Mouse (Mus musculus) liver, adult 2 months (tissue): Measurements from ENCODE around the gene Slamf9. TPM values are rescaled to one million over a fixed set of nuclear protein-coding genes. Genes with fewer than 3 reads are reported as not detected.

ENCODE experiments used
- DNase-seq: peaks from one replicate; pipeline ENCODE4 v3.0.0-alpha.2; 2011; ENCODE audit warnings: low read depth, low spot score; ENCODE audit errors: extremely low read depth
- H3K27ac ChIP-seq: fragments of 200-500 bp; replicated peaks from 2 replicates; pipeline ENCODE4 v1.5.1; 2012; ENCODE audit warnings: low read depth, mild to moderate bottlenecking, control low read depth, inconsistent platforms, low read length; ENCODE audit not compliant: insufficient read depth
- H3K27me3 ChIP-seq: fragments of 200-500 bp; 2 replicates; pipeline ENCODE4 v1.6.1; 2012; ENCODE audit warnings: mild to moderate bottlenecking, moderate library complexity, low read length, inconsistent platforms; ENCODE audit not compliant: control insufficient read depth, insufficient read depth
- H3K36me3 ChIP-seq: fragments of 200-500 bp; 2 replicates; pipeline ENCODE4 v1.6.1; 2012; ENCODE audit warnings: low read length, inconsistent platforms; ENCODE audit not compliant: control insufficient read depth, insufficient read depth
- H3K4me1 ChIP-seq: fragments of 200-500 bp; 2 replicates; pipeline ENCODE4 v1.6.1; 2011; ENCODE audit warnings: low read length; ENCODE audit not compliant: control insufficient read depth, insufficient read depth
- H3K4me3 ChIP-seq: fragments of 200-500 bp; 2 replicates; pipeline ENCODE4 v1.5.1; 2011; ENCODE audit warnings: low read depth, mild to moderate bottlenecking, control low read depth, low read length, moderate library complexity; ENCODE audit not compliant: insufficient read depth
- H3K79me2 ChIP-seq: fragments of 200-500 bp; 2 replicates; pipeline ENCODE4 v1.6.1; 2012; ENCODE audit warnings: inconsistent platforms, mild to moderate bottlenecking, low read length, moderate library complexity; ENCODE audit not compliant: control insufficient read depth, insufficient read depth
- H3K9ac ChIP-seq: fragments of 200-500 bp; 2 replicates; pipeline ENCODE4 v1.6.1; 2012; ENCODE audit warnings: low read depth, mild to moderate bottlenecking, control low read depth, inconsistent platforms, low read length
- CTCF ChIP-seq: fragments of 200-500 bp; IDR thresholded peaks from 2 replicates; pipeline ENCODE4 v1.5.1; 2011; ENCODE audit warnings: low read depth, low read length, control low read depth
- POLR2A ChIP-seq: fragments of 200-500 bp; IDR thresholded peaks from 2 replicates; pipeline ENCODE4 v1.6.1; 2011; ENCODE audit warnings: low read length, control low read depth; ENCODE audit not compliant: insufficient read depth; ENCODE audit errors: extremely low read depth
- WGBS: fragments of 180-500 bp; shearing (Covaris S2); methylation state at CpG from one replicate; pipeline ENCODE4 v1.1.7; 2018; 5-methylcytosine and 5-hydroxymethylcytosine counted together
- polyA plus RNA-seq: library from polyadenylated mRNA; depleted of rRNA; stranded (reverse); fragments of >200 nt; gene quantifications from 2 replicates; pipeline ENCODE4 v1.2.3, GENCODE M21; 2012
- total RNA-seq: library from RNA; depleted of rRNA; stranded (reverse); fragments of >200 nt; gene quantifications from 2 replicates; pipeline ENCODE4 v1.2.3, GENCODE M21; 2014

Gene Slamf9
- total and polyA plus RNA-seq, 2 experiments = 0.53 to 0.92 TPM

DNA sequence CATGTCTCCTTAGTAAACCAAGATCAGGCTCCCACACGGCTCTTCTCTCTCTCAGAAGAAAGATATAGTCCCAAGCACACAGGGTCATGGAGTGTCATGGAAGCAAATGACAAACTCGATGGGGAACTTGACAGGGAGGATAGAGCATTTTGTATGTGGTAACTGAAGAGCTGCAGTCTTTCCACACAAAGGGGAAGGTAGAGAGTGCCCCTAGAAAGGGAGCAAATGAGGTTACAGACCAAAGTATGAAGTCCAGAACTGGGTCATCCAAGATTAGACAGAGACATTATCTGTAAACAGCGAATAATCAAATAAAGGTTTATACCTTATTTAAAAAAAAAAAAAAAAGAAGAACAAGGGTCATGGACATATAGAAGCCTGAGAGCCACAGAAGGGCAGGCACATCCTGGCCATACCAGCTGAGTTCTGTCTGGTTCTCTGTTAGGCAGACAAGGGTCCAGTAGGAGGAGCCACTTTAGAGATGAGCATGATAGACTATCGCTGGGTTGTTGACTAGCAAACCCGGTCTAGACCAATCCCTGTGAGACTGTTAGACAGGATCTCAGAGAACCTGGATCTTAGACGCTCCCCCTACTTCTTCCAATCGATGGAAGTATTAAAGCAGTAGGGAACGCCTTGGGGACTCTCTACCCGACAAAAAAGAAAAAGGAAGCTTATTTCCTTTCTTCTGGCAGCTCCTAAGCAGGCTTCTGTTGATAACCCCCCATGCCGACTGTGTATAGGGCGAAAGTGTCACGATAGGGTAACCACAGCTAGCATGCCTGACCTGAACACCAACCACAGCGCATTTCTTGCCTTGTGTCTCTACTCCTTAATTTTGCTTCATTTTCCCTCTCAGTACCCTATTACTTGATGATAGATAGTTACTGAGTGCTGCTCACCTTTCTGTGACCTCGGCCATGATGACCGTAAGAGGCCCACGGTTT lies 11.5 kb upstream of the Slamf9 start:
- Histone ChIP-seq H3K4me3 (no peak overlapping the region), H3K4me1 (no peaks in the 10 kb centered on the region), H3K36me3 (no peaks in the 10 kb centered on the region), H3K9ac (no peak overlapping the region), H3K27ac (no peak overlapping the region), H3K27me3 (no peaks in the 10 kb centered on the region), H3K79me2 (no peaks in the 10 kb centered on the region)
- peak; percentile 14 for DNase-seq
- whole genome bisulfite sequencing = 78% methylated on average over 16 of the region's 16 CpGs
- TF ChIP-seq CTCF (no peak), POLR2A (no peak)

DNA sequence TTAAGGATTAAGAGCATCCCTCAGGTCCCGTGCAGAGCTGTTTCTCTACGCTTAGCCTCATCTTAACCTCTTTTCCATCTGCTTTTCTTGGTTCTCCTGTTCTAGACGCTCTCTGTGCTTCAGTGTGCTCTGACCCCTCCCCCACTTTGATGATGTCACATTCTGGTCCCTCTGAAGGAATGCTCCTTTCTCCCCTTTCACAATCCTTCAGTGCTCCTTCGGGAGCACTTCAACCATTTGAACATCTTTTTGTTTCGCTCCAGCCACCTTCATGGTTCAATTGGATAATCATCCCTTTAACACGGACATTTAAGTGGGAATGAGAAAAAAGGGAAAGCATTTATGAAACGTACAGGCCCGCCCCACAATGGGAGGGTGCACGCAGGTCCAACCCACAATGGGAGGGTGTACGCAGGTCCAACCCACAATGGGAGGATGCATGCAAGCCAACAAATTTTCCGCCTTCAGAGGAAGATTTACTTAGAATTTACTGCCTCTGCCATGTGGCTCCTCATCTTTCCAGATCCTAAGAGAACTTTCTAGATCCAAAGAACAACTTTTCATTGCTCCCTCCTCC lies 6.8 kb upstream of the Slamf9 start:
- 93% methylated on average over 11 of the region's 11 CpGs for whole genome bisulfite sequencing
- no peak overlapping the region for H3K4me3 ChIP-seq
- no peaks in the 10 kb centered on the region for H3K4me1 ChIP-seq
- H3K79me2 ChIP-seq = no peaks in the 10 kb centered on the region
- no peaks in the 10 kb centered on the region for H3K27me3 ChIP-seq
- no peak overlapping the region for H3K27ac ChIP-seq
- no peak for DNase-seq
- H3K36me3 ChIP-seq = no peaks in the 10 kb centered on the region
- TF ChIP-seq POLR2A (no peak), CTCF (no peak)
- H3K9ac ChIP-seq = no peak overlapping the region

DNA sequence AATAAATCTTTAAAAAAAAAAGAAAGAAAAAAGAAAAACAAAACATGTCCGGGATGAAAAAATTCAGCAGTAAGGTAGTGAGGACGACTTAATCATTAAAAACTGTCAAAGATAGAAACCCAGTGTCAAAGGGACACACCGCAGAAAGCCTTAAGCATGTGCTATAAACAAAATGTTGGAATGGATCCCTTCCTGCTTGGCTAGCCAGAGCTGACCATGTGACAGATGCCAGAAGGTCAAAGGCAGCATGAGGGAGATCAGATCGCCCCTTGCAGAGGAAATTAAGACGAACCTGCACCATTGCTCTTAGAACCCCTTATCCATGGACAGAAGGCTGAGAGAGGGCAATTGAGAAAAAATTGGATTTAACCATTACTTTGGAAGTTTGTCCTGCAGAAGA lies 5.8 kb upstream of the Slamf9 start:
- H3K36me3 ChIP-seq = no peaks in the 10 kb centered on the region
- no peak overlapping the region for H3K9ac ChIP-seq
- no peaks in the 10 kb centered on the region for H3K27me3 ChIP-seq
- no peak overlapping the region for H3K4me3 ChIP-seq
- H3K79me2 ChIP-seq = no peaks in the 10 kb centered on the region
- no peak for DNase-seq
- TF ChIP-seq CTCF = no peak
- no peak for TF ChIP-seq POLR2A
- no peak overlapping the region for H3K27ac ChIP-seq
- no peaks in the 10 kb centered on the region for H3K4me1 ChIP-seq
- WGBS = 59% methylated on average over 5 of the region's 5 CpGs

DNA sequence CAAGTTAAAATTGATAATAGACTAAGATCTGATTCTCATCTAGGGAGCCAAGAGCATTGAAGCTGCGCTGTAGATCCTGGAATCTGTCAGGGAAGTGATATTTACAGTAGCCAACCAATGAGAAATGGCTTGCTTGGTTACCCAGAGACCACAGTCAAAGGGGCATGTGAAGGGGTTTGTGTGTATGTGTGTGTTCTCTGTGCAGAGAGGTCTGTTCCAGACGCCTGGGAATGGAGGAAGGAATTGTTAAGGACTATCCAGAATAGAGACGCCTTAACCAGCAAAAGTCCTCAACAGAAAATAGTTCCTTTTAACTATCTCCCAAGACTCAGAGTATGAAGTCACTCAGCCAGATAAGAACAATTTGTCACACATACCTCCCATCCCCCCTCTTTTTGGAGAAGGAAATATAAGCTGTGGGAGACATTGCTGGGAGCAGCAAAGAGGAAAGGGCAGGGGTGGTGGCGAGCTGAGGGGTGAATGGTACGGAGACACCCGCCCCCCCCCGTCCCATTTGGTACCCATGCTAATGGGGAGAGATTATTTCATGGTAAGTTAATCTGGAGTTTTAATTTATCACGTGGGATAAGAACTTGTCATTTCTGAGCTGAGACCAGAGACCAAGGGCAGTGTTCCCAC lies 5.2 kb upstream of the Slamf9 start:
- no peak for DNase-seq
- Histone ChIP-seq H3K4me1 (no peaks in the 10 kb centered on the region), H3K79me2 (no peaks in the 10 kb centered on the region), H3K36me3 (no peaks in the 10 kb centered on the region), H3K27me3 (no peaks in the 10 kb centered on the region), H3K9ac (no peak overlapping the region), H3K4me3 (no peak overlapping the region), H3K27ac (no peak overlapping the region)
- TF ChIP-seq CTCF (no peak), POLR2A (no peak)
- 65% methylated on average over 8 of the region's 8 CpGs for WGBS

DNA sequence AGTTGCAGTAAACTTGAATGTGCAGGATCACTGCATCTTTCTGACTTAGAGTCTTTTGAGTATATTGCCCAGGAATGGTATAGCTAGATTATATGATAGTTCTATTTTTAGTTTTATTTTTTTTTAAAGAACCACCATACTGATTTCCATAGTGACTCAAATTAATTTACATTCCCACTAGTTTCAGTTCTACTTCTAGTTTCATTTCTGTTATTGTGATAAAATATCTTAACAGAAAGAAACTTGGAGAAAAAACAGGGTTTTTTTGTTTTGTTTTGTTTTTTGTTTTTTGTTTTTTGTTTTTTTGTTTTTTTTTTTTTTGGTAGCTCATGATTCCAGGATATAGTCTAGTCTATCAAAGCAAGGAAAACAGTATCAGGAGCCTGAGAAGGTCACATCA lies 2.2 kb upstream of the Slamf9 start:
- Histone ChIP-seq H3K4me1 (no peaks in the 10 kb centered on the region), H3K36me3 (no peaks in the 10 kb centered on the region), H3K27ac (no peak overlapping the region), H3K9ac (no peak overlapping the region), H3K79me2 (no peaks in the 10 kb centered on the region), H3K27me3 (no peaks in the 10 kb centered on the region), H3K4me3 (no peak overlapping the region)
- no peak for DNase-seq
- TF ChIP-seq POLR2A = no peak

DNA sequence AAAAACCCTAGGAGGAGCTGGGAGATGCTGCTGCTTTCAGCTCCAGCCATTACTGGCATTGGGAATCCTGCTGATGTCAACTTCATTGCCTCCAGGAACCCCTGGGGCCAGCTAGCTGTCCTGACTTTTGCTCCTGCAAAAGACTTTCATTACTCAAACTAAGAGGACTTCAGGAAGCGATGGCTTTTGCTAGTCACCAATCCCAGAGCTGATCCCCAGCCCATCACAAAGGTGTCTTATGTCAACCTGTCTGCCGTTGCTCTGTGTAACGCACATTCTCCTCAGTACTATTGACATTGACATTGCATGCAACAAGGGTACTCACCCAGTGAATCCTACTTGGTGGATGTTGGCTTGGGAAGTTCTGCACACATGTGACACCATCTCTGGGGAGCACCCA lies 962 bp upstream of the Slamf9 start:
- TF ChIP-seq POLR2A (no peak), CTCF (no peak)
- no peaks in the 10 kb centered on the region for H3K4me1 ChIP-seq
- H3K4me3 ChIP-seq = no peak overlapping the region
- 77% methylated on average over 3 of the region's 3 CpGs for WGBS
- H3K36me3 ChIP-seq = no peaks in the 10 kb centered on the region
- H3K9ac ChIP-seq = no peak overlapping the region
- no peak overlapping the region for H3K27ac ChIP-seq
- DNase-seq = no peak
- no peaks in the 10 kb centered on the region for H3K27me3 ChIP-seq
- H3K79me2 ChIP-seq = no peaks in the 10 kb centered on the region
